Mouse (Mus musculus) E14TG2a.4 (cell line): Measurements from ENCODE around the gene Kif1b.

Experiments used
- H3K27me3 ChIP-seq: 2 replicates; pipeline ENCODE4 v1.6.1; 2014; ENCODE audit warnings: low read length, control low read depth; ENCODE audit not compliant: insufficient read depth
- H3K36me3 ChIP-seq: 2 replicates; pipeline ENCODE4 v1.6.1; 2014; ENCODE audit warnings: low read length, control low read depth; ENCODE audit not compliant: insufficient read depth
- H3K4me1 ChIP-seq: replicated peaks from 2 replicates; pipeline ENCODE4 v1.6.1; 2014; ENCODE audit warnings: low read depth, low read length, control low read depth
- H3K4me3 ChIP-seq: replicated peaks from 2 replicates; pipeline ENCODE4 v1.5.1; 2014; ENCODE audit warnings: mild to moderate bottlenecking, low read length
- H3K9me3 ChIP-seq: 2 replicates; pipeline ENCODE4 v1.6.1; 2014; ENCODE audit warnings: low read length, control low read depth
- CTCF ChIP-seq: conservative IDR thresholded peaks from 2 replicates; pipeline ENCODE4 v1.5.1; 2014; ENCODE audit warnings: low read length
- NANOG ChIP-seq: IDR thresholded peaks from 2 replicates; pipeline ENCODE4 v1.6.1; 2014; ENCODE audit warnings: borderline replicate concordance, low read length, mixed read lengths
- POU5F1 ChIP-seq: IDR thresholded peaks from 2 replicates; pipeline ENCODE4 v1.6.1; 2014; ENCODE audit warnings: low read length, borderline replicate concordance

The Kif1b gene

GRCm38 (mm10) chr4:149306712-149307595, 539 bp downstream of the Kif1b start:
- H3K27me3 ChIP-seq = peaks cover 17% of the 10 kb centered on the region
- H3K4me1 ChIP-seq = peaks cover 31% of the 10 kb centered on the region
- TF ChIP-seq POU5F1 (no peak), CTCF (no peak), NANOG (no peak)
- H3K9me3 ChIP-seq = no peaks in the 10 kb centered on the region
- peak overlapping the region; percentile 93 for H3K4me3 ChIP-seq
- H3K36me3 ChIP-seq = no peaks in the 10 kb centered on the region

- Histone ChIP-seq H3K4me3 (peak overlapping the region; percentile 93), H3K9me3 (no peaks in the 10 kb centered on the region), H3K27me3 (peaks cover 17% of the 10 kb centered on the region), H3K36me3 (no peaks in the 10 kb centered on the region), H3K4me1 (peaks cover 39% of the 10 kb centered on the region)
- TF ChIP-seq POU5F1 (no peak), CTCF (no peak), NANOG (no peak)
Measured at GRCm38 (mm10) chr4:149305761-149306711, 1.5 kb downstream of the Kif1b start.

- TF ChIP-seq CTCF = no peak
- no peak for TF ChIP-seq NANOG
- no peak for TF ChIP-seq POU5F1
- Histone ChIP-seq H3K4me1 (peaks cover 45% of the 10 kb centered on the region), H3K9me3 (no peaks in the 10 kb centered on the region), H3K27me3 (peaks cover 16% of the 10 kb centered on the region), H3K4me3 (no peak overlapping the region), H3K36me3 (no peaks in the 10 kb centered on the region)
Measured at GRCm38 (mm10) chr4:149304466-149304865, 3.0 kb downstream of the Kif1b start.

GRCm38 (mm10) chr4:149303502-149303901, 4.0 kb downstream of the Kif1b start:
- H3K9me3 ChIP-seq = no peaks in the 10 kb centered on the region
- H3K4me3 ChIP-seq = no peak overlapping the region
- H3K27me3 ChIP-seq = peaks cover 9% of the 10 kb centered on the region; the same call in 1 of the 2 replicates
- peaks cover 43% of the 10 kb centered on the region for H3K4me1 ChIP-seq
- TF ChIP-seq NANOG (no peak), POU5F1 (no peak), CTCF (no peak)
- no peaks in the 10 kb centered on the region for H3K36me3 ChIP-seq

GRCm38 (mm10) chr4:149302751-149303150, 4.7 kb downstream of the Kif1b start:
- peaks cover 9% of the 10 kb centered on the region; the same call in 1 of the 2 replicates for H3K27me3 ChIP-seq
- TF ChIP-seq NANOG (no peak), POU5F1 (no peak), CTCF (no peak)
- H3K4me3 ChIP-seq = no peak overlapping the region
- H3K36me3 ChIP-seq = no peaks in the 10 kb centered on the region
- no peaks in the 10 kb centered on the region for H3K9me3 ChIP-seq
- H3K4me1 ChIP-seq = peaks cover 38% of the 10 kb centered on the region

- Histone ChIP-seq H3K27me3 (peaks cover 9% of the 10 kb centered on the region; the same call in 1 of the 2 replicates), H3K36me3 (no peaks in the 10 kb centered on the region), H3K4me1 (peaks cover 38% of the 10 kb centered on the region), H3K9me3 (no peaks in the 10 kb centered on the region), H3K4me3 (0 out of 2 replicates have a peak overlapping the region, but pooled peaks have one; percentile 0)
- TF ChIP-seq NANOG = no peak
- TF ChIP-seq CTCF = no peak
- no peak for TF ChIP-seq POU5F1
Measured at GRCm38 (mm10) chr4:149302136-149302535, 5.4 kb downstream of the Kif1b start.

GRCm38 (mm10) chr4:149296501-149296900, 11.0 kb downstream of the Kif1b start:
- peaks cover 16% of the 10 kb centered on the region for H3K4me1 ChIP-seq
- H3K4me3 ChIP-seq = no peak overlapping the region
- H3K36me3 ChIP-seq = 0 out of 2 replicates have a peak, but pooled peaks cover 4% of the 10 kb centered on the region
- H3K9me3 ChIP-seq = no peaks in the 10 kb centered on the region
- H3K27me3 ChIP-seq = no peaks in the 10 kb centered on the region
- no peak for TF ChIP-seq POU5F1

- Histone ChIP-seq H3K36me3 (peaks cover 12% of the 10 kb centered on the region), H3K4me3 (no peak overlapping the region), H3K9me3 (no peaks in the 10 kb centered on the region), H3K27me3 (no peaks in the 10 kb centered on the region), H3K4me1 (peaks cover 18% of the 10 kb centered on the region)
- TF ChIP-seq NANOG = no peak
- no peak for TF ChIP-seq CTCF
- no peak for TF ChIP-seq POU5F1
Measured at GRCm38 (mm10) chr4:149292984-149293383, 14.5 kb downstream of the Kif1b start.
